Mouse (Mus musculus): Measurements from ENCODE around the gene Lrrc1.

The Lrrc1 gene

GRCm38 (mm10) chr9:77463861-77464260, 80.8 kb downstream of the Lrrc1 start:
- DNase-seq (ENCODE audit: low spot score), result no peak

- no peak for DNase-seq (ENCODE audit: low spot score)
These were observed 81.5 kb downstream of the Lrrc1 start for GRCm38 (mm10) chr9:77463195-77463594.

GRCm38 (mm10) chr9:77461371-77461915, 83.2 kb downstream of the Lrrc1 start:
- no peak for DNase-seq (ENCODE audit: low spot score)

GRCm38 (mm10) chr9:77460408-77460807, 84.3 kb downstream of the Lrrc1 start:
- DNase-seq (ENCODE audit: low spot score), result no peak

- DNase-seq (ENCODE audit: low spot score), result no peak
These were observed 85.3 kb downstream of the Lrrc1 start for GRCm38 (mm10) chr9:77459365-77459764.

- no peak for DNase-seq (ENCODE audit: low spot score)
These were observed 88.4 kb downstream of the Lrrc1 start for GRCm38 (mm10) chr9:77456169-77456826.

- DNase-seq (ENCODE audit: low spot score), result no peak
These were observed 89.1 kb downstream of the Lrrc1 start for GRCm38 (mm10) chr9:77455439-77456168.

GRCm38 (mm10) chr9:77452046-77452807, 92.4 kb downstream of the Lrrc1 start:
- DNase-seq (ENCODE audit: low spot score), result no peak

GRCm38 (mm10) chr9:77450447-77450846, 94.2 kb downstream of the Lrrc1 start:
- no peak for DNase-seq (ENCODE audit: low spot score)

- no peak for DNase-seq (ENCODE audit: low spot score)
These were observed 99.8 kb downstream of the Lrrc1 start for GRCm38 (mm10) chr9:77444876-77445275.

GRCm38 (mm10) chr9:77439371-77439770, 105.3 kb downstream of the Lrrc1 start:
- DNase-seq (ENCODE audit: low spot score), result no peak

- no peak for DNase-seq (ENCODE audit: low spot score)
These were observed 105.8 kb downstream of the Lrrc1 start for GRCm38 (mm10) chr9:77438836-77439271.

GRCm38 (mm10) chr9:77437131-77437530, 107.5 kb downstream of the Lrrc1 start:
- no peak for DNase-seq (ENCODE audit: low spot score)

- DNase-seq (ENCODE audit: low spot score), result no peak
These were observed 109.7 kb downstream of the Lrrc1 start for GRCm38 (mm10) chr9:77434965-77435364.

GRCm38 (mm10) chr9:77433476-77433875, 111.2 kb downstream of the Lrrc1 start:
- DNase-seq (ENCODE audit: low spot score), result no peak

- DNase-seq (ENCODE audit: low spot score), result no peak
These were observed 112.6 kb downstream of the Lrrc1 start for GRCm38 (mm10) chr9:77432030-77432429.

- no peak for DNase-seq (ENCODE audit: low spot score)
These were observed 114.1 kb downstream of the Lrrc1 start for GRCm38 (mm10) chr9:77430413-77431087.

GRCm38 (mm10) chr9:77429230-77430015, 115.2 kb downstream of the Lrrc1 start:
- DNase-seq (ENCODE audit: low spot score), result no peak

GRCm38 (mm10) chr9:77428748-77429140, 115.9 kb downstream of the Lrrc1 start:
- DNase-seq (ENCODE audit: low spot score), result no peak

GRCm38 (mm10) chr9:77428115-77428747, 116.4 kb downstream of the Lrrc1 start:
- DNase-seq (ENCODE audit: low spot score), result no peak
